Mouse (Mus musculus) stomach, embryonic 16.5 days (tissue): ENCODE results near the gene Brd3os. TPM values are rescaled to one million over a fixed set of nuclear protein-coding genes. Genes with fewer than 3 reads are reported as not detected.

Experiments
- ATAC-seq: fragments of 200-750 bp; cut with Nextera tagmentation; 2 replicates; pipeline ENCODE4 v1.8.0; 2017; ENCODE audit warnings: moderate number of reproducible peaks, moderate TSS enrichment; ENCODE audit not compliant: insufficient read depth, low FRiP score
- H3K27ac ChIP-seq: fragments of 300-500 bp; sonication (generic); 2 replicates; pipeline ENCODE4 v1.5.1; 2014; ENCODE audit warnings: low read length
- H3K27me3 ChIP-seq: fragments of 300-500 bp; sonication (generic); 2 replicates; pipeline ENCODE4 v1.6.1; 2014; ENCODE audit warnings: low read length, control low read depth, mixed read lengths; ENCODE audit not compliant: control insufficient read depth, insufficient read depth
- H3K36me3 ChIP-seq: fragments of 300-500 bp; sonication (generic); 2 replicates; pipeline ENCODE4 v1.6.1; 2014; ENCODE audit warnings: low read length; ENCODE audit not compliant: control insufficient read depth, insufficient read depth
- H3K4me1 ChIP-seq: fragments of 300-500 bp; sonication (generic); 2 replicates; pipeline ENCODE4 v1.6.1; 2014; ENCODE audit warnings: low read length, control low read depth, mixed read lengths; ENCODE audit not compliant: control insufficient read depth, insufficient read depth
- H3K4me2 ChIP-seq: fragments of 300-500 bp; sonication (generic); 2 replicates; pipeline ENCODE4 v1.6.1; 2014; ENCODE audit warnings: low read depth, low read length, mixed read lengths
- H3K4me3 ChIP-seq: fragments of 300-500 bp; sonication (generic); replicated peaks from 2 replicates; pipeline ENCODE4 v1.5.1; 2014; ENCODE audit warnings: mild to moderate bottlenecking, low read length
- H3K9ac ChIP-seq: fragments of 300-500 bp; sonication (generic); 2 replicates; pipeline ENCODE4 v1.6.1; 2014; ENCODE audit warnings: low read length
- H3K9me3 ChIP-seq: fragments of 300-500 bp; sonication (generic); replicated peaks from 2 replicates; pipeline ENCODE4 v1.6.1; 2016; ENCODE audit warnings: low read length, control low read depth; ENCODE audit not compliant: control insufficient read depth
- WGBS: fragments of 180-500 bp; shearing (Covaris S2); extraction: QIAGEN DNeasy Blood & Tissue Kit; methylation state at CpG from one replicate; pipeline ENCODE4 v1.1.7; 2014; 5-methylcytosine and 5-hydroxymethylcytosine counted together
- polyA plus RNA-seq: library from polyadenylated mRNA; unstranded; fragments of >200 nt; fragmentation: Nextera tagmentation; extraction: Ambion mirVana; gene quantifications from 2 replicates; pipeline ENCODE4 v1.2.1, GENCODE M21; 2015

Gene Brd3os
- polyA plus RNA-seq, 1 experiment from 2014 or later = 7.7 TPM

GRCm38 (mm10) chr2:27417648-27418153 lies 24.4 kb upstream of the Brd3os start:
- H3K27me3 ChIP-seq = no peaks in the 10 kb centered on the region
- 0 out of 2 replicates have a peak overlapping the region, but pooled peaks have one; percentile 17 for H3K9ac ChIP-seq
- no peak for ATAC-seq
- H3K9me3 ChIP-seq = no peaks in the 10 kb centered on the region
- H3K4me2 ChIP-seq = no peak overlapping the region
- peak overlapping the region; percentile 40; the same call in 1 of the 2 replicates for H3K27ac ChIP-seq
- WGBS = 45% methylated on average over 5 of the region's 5 CpGs
- no peaks in the 10 kb centered on the region for H3K36me3 ChIP-seq
- H3K4me3 ChIP-seq = no peak overlapping the region
- peaks cover 73% of the 10 kb centered on the region for H3K4me1 ChIP-seq

GRCm38 (mm10) chr2:27418577-27419070 lies 23.5 kb upstream of the Brd3os start:
- H3K4me2 ChIP-seq = no peak overlapping the region

GRCm38 (mm10) chr2:27421293-27422068 lies 20.6 kb upstream of the Brd3os start:
- ATAC-seq = no peak
- Histone ChIP-seq H3K36me3 (no peaks in the 10 kb centered on the region), H3K27me3 (no peaks in the 10 kb centered on the region), H3K9me3 (no peaks in the 10 kb centered on the region), H3K4me1 (peaks cover 57% of the 10 kb centered on the region), H3K4me3 (no peak overlapping the region), H3K27ac (no peak overlapping the region), H3K4me2 (no peak overlapping the region), H3K9ac (no peak overlapping the region)
- 74% methylated on average over 20 of the region's 20 CpGs for WGBS

More at GRCm38 (mm10) chr2:27418577-27419070, 23.5 kb upstream of the Brd3os start:
- no peak overlapping the region for H3K4me3 ChIP-seq
- H3K9me3 ChIP-seq = no peaks in the 10 kb centered on the region
- no peak for ATAC-seq
- peaks cover 69% of the 10 kb centered on the region for H3K4me1 ChIP-seq
- no peaks in the 10 kb centered on the region for H3K36me3 ChIP-seq
- H3K27me3 ChIP-seq = no peaks in the 10 kb centered on the region
- no peak overlapping the region for H3K9ac ChIP-seq
- 13% methylated on average over 6 of the region's 6 CpGs for WGBS
- peak overlapping the region; percentile 72 for H3K27ac ChIP-seq

GRCm38 (mm10) chr2:27423596-27423995 lies 18.5 kb upstream of the Brd3os start:
- WGBS = 57% methylated on average over 7 of the region's 7 CpGs

GRCm38 (mm10) chr2:27425161-27425611 lies 16.9 kb upstream of the Brd3os start:
- no peaks in the 10 kb centered on the region for H3K27me3 ChIP-seq
- H3K9ac ChIP-seq = peak overlapping the region; percentile 87
- peaks cover 32% of the 10 kb centered on the region for H3K4me1 ChIP-seq
- H3K4me3 ChIP-seq = peak overlapping the region; percentile 68
- ATAC-seq = no peak
- peak overlapping the region; percentile 56 for H3K27ac ChIP-seq
- H3K4me2 ChIP-seq = peak overlapping the region; percentile 98
- no peaks in the 10 kb centered on the region for H3K9me3 ChIP-seq
- H3K36me3 ChIP-seq = no peaks in the 10 kb centered on the region
- 2% methylated on average over 20 of the region's 20 CpGs for WGBS

More at GRCm38 (mm10) chr2:27423596-27423995, 18.5 kb upstream of the Brd3os start:
- Histone ChIP-seq H3K9ac (no peak overlapping the region), H3K4me2 (peak overlapping the region; percentile 98; the same call in 1 of the 2 replicates), H3K9me3 (no peaks in the 10 kb centered on the region), H3K36me3 (no peaks in the 10 kb centered on the region), H3K27ac (no peak overlapping the region; the same call in 1 of the 2 replicates), H3K4me1 (peaks cover 47% of the 10 kb centered on the region), H3K4me3 (no peak overlapping the region), H3K27me3 (no peaks in the 10 kb centered on the region)
- no peak for ATAC-seq

GRCm38 (mm10) chr2:27425751-27426405 lies 16.2 kb upstream of the Brd3os start:
- no peaks in the 10 kb centered on the region for H3K9me3 ChIP-seq
- peaks cover 32% of the 10 kb centered on the region for H3K4me1 ChIP-seq

GRCm38 (mm10) chr2:27426406-27426854 lies 15.7 kb upstream of the Brd3os start:
- peak overlapping the region; percentile 68 for H3K4me3 ChIP-seq
- no peaks in the 10 kb centered on the region for H3K27me3 ChIP-seq
- H3K9me3 ChIP-seq = no peaks in the 10 kb centered on the region
- H3K4me1 ChIP-seq = peaks cover 32% of the 10 kb centered on the region
- H3K4me2 ChIP-seq = peak overlapping the region; percentile 98
- H3K9ac ChIP-seq = peak overlapping the region; percentile 87
- peak; percentile 38 for ATAC-seq
- H3K36me3 ChIP-seq = no peaks in the 10 kb centered on the region
- WGBS = under 1% methylated on average over 61 of the region's 64 CpGs
- H3K27ac ChIP-seq = peak overlapping the region; percentile 56

More at GRCm38 (mm10) chr2:27425751-27426405, 16.2 kb upstream of the Brd3os start:
- ATAC-seq = no peak
- Histone ChIP-seq H3K27ac (peak overlapping the region; percentile 56), H3K4me2 (peak overlapping the region; percentile 98), H3K36me3 (no peaks in the 10 kb centered on the region), H3K9ac (peak overlapping the region; percentile 87), H3K27me3 (no peaks in the 10 kb centered on the region), H3K4me3 (peak overlapping the region; percentile 68)
- WGBS = under 1% methylated on average over 58 of the region's 60 CpGs

GRCm38 (mm10) chr2:27426855-27427457 lies 15.2 kb upstream of the Brd3os start, which contains the start of gene Vav2:
Gene Vav2, minus strand, starts transcription at chr2:27427033.
- no peaks in the 10 kb centered on the region for H3K27me3 ChIP-seq
- H3K4me1 ChIP-seq = peaks cover 27% of the 10 kb centered on the region
- H3K4me2 ChIP-seq = peak within 1 kb of the TSS; percentile 98
- WGBS = under 1% methylated on average over 58 of the region's 58 CpGs
- peak within 1 kb of the TSS; percentile 68 for H3K4me3 ChIP-seq
- peak; percentile 96 for ATAC-seq
- H3K27ac ChIP-seq = peak within 1 kb of the TSS; percentile 56
- no peaks in the 10 kb centered on the region for H3K9me3 ChIP-seq
- H3K9ac ChIP-seq = peak within 1 kb of the TSS; percentile 87
- H3K36me3 ChIP-seq = no peaks in the 10 kb centered on the region
